Mouse (Mus musculus) ES-E14 (cell line): Measurements from ENCODE around the gene Os9. TPM values are rescaled to one million over a fixed set of nuclear protein-coding genes. Genes with fewer than 3 reads are reported as not detected.
A peak's percentile ranks its signal among the peaks of the same experiment; 100 is the strongest.

Experiments
- DNase-seq: peaks from one replicate; pipeline ENCODE4 v3.0.0-alpha.2; 2013; ENCODE audit warnings: low read depth, low spot score
- H3K27ac ChIP-seq: 2 replicates; pipeline ENCODE4 v1.5.1; 2012; ENCODE audit warnings: low read depth, mild to moderate bottlenecking, low read length, moderate library complexity, mixed read lengths; ENCODE audit not compliant: poor library complexity, insufficient read depth, severe bottlenecking
- H3K36me3 ChIP-seq: 2 replicates; pipeline ENCODE4 v1.6.1; 2012; ENCODE audit warnings: mild to moderate bottlenecking, low read length, moderate library complexity, mixed read lengths; ENCODE audit not compliant: control insufficient read depth, poor library complexity, insufficient read depth, severe bottlenecking
- H3K4me1 ChIP-seq, 2 experiments: fragments of 150-350 bp in 1 of 2; sonication (generic) in 1 of 2; 2 replicates each; pipeline ENCODE4 v1.6.1; 2012; ENCODE audit warnings: low read length in 2 of 2, mild to moderate bottlenecking in 1 of 2, mixed read lengths in 1 of 2; ENCODE audit not compliant: control insufficient read depth in 2 of 2, insufficient read depth in 2 of 2, poor library complexity in 1 of 2
- H3K4me3 ChIP-seq, 2 experiments: fragments of 150-350 bp in 1 of 2; sonication (generic) in 1 of 2; 2 replicates each; pipeline ENCODE4 v1.5.1; 2012; ENCODE audit warnings: low read length in 2 of 2, low read depth in 1 of 2, mild to moderate bottlenecking in 1 of 2, mixed read lengths in 1 of 2; ENCODE audit not compliant: insufficient read depth in 1 of 2, poor library complexity in 1 of 2, severe bottlenecking in 1 of 2
- H3K9ac ChIP-seq: 2 replicates; pipeline ENCODE4 v1.6.1; 2012; ENCODE audit warnings: low read depth, mild to moderate bottlenecking, low read length, mixed read lengths; ENCODE audit not compliant: poor library complexity, insufficient read depth, severe bottlenecking
- H3K9me3 ChIP-seq: fragments of 150-350 bp; sonication (generic); 2 replicates; pipeline ENCODE4 v1.6.1; 2012; ENCODE audit warnings: low read depth, mild to moderate bottlenecking, low read length; ENCODE audit not compliant: control insufficient read depth, insufficient read depth
- CHD2 ChIP-seq: IDR thresholded peaks from 2 replicates; pipeline ENCODE4 v1.6.1; 2014; ENCODE audit warnings: mild to moderate bottlenecking, low read depth, low read length, inconsistent platforms
- HCFC1 ChIP-seq: IDR thresholded peaks from 2 replicates; pipeline ENCODE4 v1.6.1; 2012; ENCODE audit warnings: low read length, inconsistent platforms, borderline replicate concordance; ENCODE audit not compliant: insufficient read depth
- MAFK ChIP-seq: IDR thresholded peaks from 2 replicates; pipeline ENCODE4 v1.6.1; 2014; ENCODE audit warnings: mild to moderate bottlenecking, low read depth, low read length, inconsistent platforms; ENCODE audit not compliant: insufficient read depth
- ZC3H11A ChIP-seq: IDR thresholded peaks from 2 replicates; pipeline ENCODE4 v1.6.1; 2012; ENCODE audit warnings: low read depth, mild to moderate bottlenecking, inconsistent platforms, low read length, borderline replicate concordance
- ZNF384 ChIP-seq: IDR thresholded peaks from 2 replicates; pipeline ENCODE4 v1.6.1; 2012; ENCODE audit warnings: low read depth, low read length, inconsistent platforms
- in situ Hi-C, 2 experiments: fragments of 600-800 bp; cut with MboI; formaldehyde crosslinking; loops; one replicate each; pipeline ENCODE4 v1.15.1; 2025; ENCODE audit warnings: low sequenced_read_pairs in 2 of 2, inconsistent platforms in 1 of 2; ENCODE audit not compliant: unreplicated experiment in 2 of 2
- total RNA-seq: library from RNA; depleted of rRNA; stranded (reverse); fragments of 300-350 nt; gene quantifications from 2 replicates; pipeline ENCODE4 v1.2.3, GENCODE M21; 2012

The Os9 gene
- total RNA-seq, 1 experiment = 29.4 TPM

- no peak for DNase-seq
- TF ChIP-seq ZC3H11A (no peak), CHD2 (no peak), ZNF384 (no peak), HCFC1 (no peak), MAFK (no peak)
- Histone ChIP-seq H3K27ac (no peak overlapping the region), H3K36me3 (peaks cover 2% of the 10 kb centered on the region; the same call in 1 of the 2 replicates), H3K9ac (no peak overlapping the region), H3K9me3 (no peaks in the 10 kb centered on the region), H3K4me3 (no peak overlapping the region), H3K4me1 (peaks cover 0 to 24% of the 10 kb centered on the region in 2 experiments; a peak in 2 of 4 replicates)
- in situ Hi-C loops = no loop called here
These were observed 28.2 kb downstream of the Os9 start for GRCm38 (mm10) chr10:127092742-127093141.

GRCm38 (mm10) chr10:127091507-127092396 lies 29.2 kb downstream of the Os9 start:
- in situ Hi-C loops = no loop called here
- no peak for DNase-seq
- Histone ChIP-seq H3K4me1 (peaks cover 0 to 20% of the 10 kb centered on the region in 2 experiments; a peak in 2 of 4 replicates), H3K36me3 (no peaks in the 10 kb centered on the region), H3K9ac (peak overlapping the region; percentile 2; the same call in 1 of the 2 replicates), H3K4me3 (peak overlapping the region; percentile 32 to 55; a peak in 2 of 4 replicates), H3K9me3 (no peaks in the 10 kb centered on the region), H3K27ac (no peak overlapping the region)
- TF ChIP-seq HCFC1 = no peak
- TF ChIP-seq ZC3H11A = no peak
- no peak for TF ChIP-seq ZNF384
- no peak for TF ChIP-seq CHD2
- TF ChIP-seq MAFK = no peak

DNA sequence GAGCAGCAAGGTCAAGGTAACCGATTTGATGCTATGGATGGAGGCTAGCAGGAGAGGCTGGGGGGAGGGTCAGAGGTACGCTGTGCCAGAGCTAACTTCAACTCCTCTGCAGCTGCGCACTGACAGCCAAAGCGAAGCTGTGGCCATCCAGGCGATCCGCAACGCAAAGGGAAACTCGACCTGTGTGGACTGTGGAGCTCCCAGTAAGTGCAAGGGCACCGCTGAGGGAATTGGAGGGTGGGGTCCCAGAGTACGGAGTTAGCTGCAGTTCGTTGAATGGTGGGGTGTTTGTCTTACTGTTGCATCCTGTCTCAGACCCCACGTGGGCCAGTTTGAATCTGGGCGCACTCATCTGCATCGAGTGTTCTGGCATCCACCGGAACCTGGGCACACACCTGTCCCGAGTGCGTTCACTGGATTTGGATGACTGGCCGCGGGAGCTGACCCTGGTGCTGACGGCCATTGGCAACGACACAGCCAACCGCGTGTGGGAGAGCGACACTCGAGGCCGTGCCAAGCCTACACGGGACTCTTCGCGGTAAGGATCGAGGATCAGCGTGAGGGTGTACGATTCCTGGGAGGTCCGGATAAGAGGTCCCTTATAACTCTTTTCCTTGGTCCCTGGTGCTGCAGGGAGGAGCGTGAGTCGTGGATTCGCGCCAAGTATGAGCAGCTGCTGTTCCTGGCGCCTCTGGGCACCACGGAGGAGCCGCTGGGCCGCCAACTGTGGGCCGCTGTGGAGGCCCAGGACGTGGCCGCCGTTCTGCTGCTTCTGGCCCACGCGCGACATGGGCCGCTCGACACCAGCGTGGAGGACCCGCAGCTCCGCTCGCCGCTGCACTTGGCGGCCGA lies 30.1 kb downstream of the Os9 start:
- Histone ChIP-seq H3K9me3 (no peaks in the 10 kb centered on the region), H3K4me1 (peaks cover 0 to 13% of the 10 kb centered on the region in 2 experiments; a peak in 2 of 4 replicates), H3K27ac (no peak overlapping the region), H3K9ac (no peak overlapping the region), H3K4me3 (peak overlapping the region; percentile 32 to 55; a peak in 2 of 4 replicates), H3K36me3 (no peaks in the 10 kb centered on the region)
- DNase-seq = no peak
- no peak for TF ChIP-seq HCFC1
- no peak for TF ChIP-seq CHD2
- no peak for TF ChIP-seq ZC3H11A
- TF ChIP-seq MAFK = no peak
- no peak for TF ChIP-seq ZNF384
- in situ Hi-C loops = no loop called here

DNA sequence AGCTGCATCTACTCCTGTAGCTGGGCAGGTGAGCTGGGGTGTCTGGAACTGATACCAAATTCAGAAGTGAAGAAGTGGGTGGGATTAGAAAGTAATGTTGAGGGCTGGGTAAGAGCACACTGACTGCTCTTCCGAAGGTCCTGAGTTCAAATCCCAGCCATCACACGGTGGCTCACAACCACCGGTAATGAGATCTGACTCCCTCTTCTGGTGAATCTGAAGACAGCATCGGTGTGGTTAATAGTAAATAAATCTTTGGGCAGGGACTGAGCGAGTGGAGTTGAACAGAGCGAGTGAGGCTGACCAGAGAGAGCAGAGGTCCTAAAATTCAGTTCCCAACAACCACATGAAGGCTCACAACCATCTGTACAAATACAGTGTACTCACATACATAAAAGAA lies 35.3 kb downstream of the Os9 start:
- H3K9me3 ChIP-seq = no peaks in the 10 kb centered on the region
- DNase-seq = no peak
- no peak overlapping the region for H3K9ac ChIP-seq
- in situ Hi-C loops = no loop called here
- H3K27ac ChIP-seq = no peak overlapping the region
- TF ChIP-seq HCFC1 (no peak), CHD2 (no peak), ZC3H11A (no peak), MAFK (no peak), ZNF384 (no peak)
- H3K4me1 ChIP-seq = peaks cover 0 to 7% of the 10 kb centered on the region in 2 experiments; a peak in 1 of 4 replicates
- no peaks in the 10 kb centered on the region for H3K36me3 ChIP-seq
- H3K4me3 ChIP-seq = no peak overlapping the region
